Mouse (Mus musculus) skeletal muscle tissue, adult 2 months (tissue): ENCODE data around the gene Vmn1r21.
A peak's percentile ranks its signal among the peaks of the same experiment; 100 is the strongest.
"Not testable (repeated sequence)": the region's sequence is repeated elsewhere in the genome, so short reads cannot be mapped to it uniquely, and the experiment has no call there.

Experiments used
- DNase-seq: peaks from one replicate; pipeline ENCODE4 v3.0.0-alpha.2; 2012; ENCODE audit warnings: low read depth, low spot score

Gene Vmn1r21

DNA sequence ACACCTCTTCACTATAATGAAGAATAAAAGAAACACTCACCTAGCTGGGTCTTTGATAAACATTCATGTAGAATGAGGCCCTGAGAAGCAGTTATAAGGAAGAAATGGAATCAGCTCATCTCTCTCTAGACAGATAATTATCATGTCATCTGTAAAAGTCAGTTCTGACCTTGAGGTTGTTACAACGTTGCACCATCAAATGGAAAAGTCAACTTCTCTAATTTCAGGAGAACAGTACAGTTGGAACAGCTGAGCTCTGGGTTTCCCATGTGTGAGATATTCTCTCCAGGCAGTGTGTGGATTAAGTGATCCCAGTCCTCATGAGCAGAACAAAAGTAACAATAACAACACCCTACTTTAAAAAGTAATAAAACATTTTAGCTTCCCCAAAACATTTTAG, at the start of gene Vmn1r21:
Vmn1r21 (minus strand) TSS at position 58 of the 400 bp plus-strand sequence.
- no peak for DNase-seq

DNA sequence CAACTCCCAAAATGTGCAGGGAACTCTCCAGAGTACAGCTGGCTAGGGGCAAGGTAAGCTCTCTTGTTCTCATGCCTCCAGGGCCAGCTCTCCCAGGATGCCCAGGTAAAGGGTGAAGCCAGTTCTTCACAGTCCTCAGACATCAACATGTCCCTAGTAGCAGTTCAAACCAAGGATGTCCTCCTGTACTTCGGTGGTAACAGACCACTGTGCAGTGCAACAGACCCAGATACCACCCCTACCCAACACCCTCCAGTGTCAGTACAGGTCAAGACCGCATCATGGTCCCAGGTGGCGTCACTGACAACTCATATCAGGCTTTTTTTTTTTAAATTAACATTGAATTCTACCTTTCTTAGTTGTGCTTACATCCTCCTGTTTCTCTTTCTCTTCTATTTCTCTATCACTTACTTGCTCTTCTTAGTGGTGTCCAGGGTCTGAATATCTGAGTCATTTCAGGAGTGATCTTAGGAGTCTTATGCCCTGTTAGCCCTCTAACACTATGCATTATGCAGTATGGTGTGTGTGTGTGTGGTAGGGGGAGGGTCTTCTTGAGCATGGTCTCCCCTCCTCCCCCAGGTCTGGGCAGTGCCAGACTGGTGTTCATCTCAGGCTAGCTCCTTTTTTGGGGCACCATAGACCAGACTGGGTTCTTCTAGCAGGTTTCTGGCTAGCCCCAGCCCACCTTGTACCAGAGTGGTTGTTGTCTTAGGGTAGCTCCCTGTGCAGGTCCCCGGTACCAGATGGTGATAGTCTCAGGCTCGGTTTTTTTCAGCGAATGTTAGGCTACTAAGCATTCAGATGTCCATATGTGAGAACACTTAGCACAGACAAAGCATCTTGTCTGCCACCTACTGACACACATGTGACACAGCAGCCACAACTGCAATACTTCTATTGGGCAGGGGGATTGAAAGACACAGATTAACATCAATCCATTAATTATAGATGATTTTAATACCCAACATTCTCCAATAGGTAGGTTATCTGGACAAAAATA, 9.2 kb upstream of the Vmn1r21 start:
- DNase-seq: peak; percentile 5

DNA sequence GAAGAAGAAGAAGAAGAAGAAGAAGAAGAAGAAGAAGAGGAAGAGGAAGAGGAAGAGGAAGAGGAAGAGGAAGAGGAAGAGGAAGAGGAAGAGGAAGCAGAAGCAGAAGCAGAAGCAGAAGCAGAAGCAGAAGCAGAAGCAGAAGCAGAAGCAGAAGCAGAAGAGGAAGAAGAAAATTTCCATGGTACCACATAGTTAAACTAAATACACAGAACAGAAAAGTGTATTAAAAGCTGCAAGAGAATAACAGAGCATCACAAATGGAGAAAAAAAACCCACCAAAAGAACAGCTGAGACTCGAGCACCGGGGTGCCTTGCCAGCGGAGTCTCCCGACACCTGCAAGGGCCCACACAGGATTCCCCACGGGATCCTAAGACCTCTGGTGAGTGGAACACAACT, 1.0 kb upstream of the Vmn1r21 start:
- not testable (repeated sequence) for DNase-seq

DNA sequence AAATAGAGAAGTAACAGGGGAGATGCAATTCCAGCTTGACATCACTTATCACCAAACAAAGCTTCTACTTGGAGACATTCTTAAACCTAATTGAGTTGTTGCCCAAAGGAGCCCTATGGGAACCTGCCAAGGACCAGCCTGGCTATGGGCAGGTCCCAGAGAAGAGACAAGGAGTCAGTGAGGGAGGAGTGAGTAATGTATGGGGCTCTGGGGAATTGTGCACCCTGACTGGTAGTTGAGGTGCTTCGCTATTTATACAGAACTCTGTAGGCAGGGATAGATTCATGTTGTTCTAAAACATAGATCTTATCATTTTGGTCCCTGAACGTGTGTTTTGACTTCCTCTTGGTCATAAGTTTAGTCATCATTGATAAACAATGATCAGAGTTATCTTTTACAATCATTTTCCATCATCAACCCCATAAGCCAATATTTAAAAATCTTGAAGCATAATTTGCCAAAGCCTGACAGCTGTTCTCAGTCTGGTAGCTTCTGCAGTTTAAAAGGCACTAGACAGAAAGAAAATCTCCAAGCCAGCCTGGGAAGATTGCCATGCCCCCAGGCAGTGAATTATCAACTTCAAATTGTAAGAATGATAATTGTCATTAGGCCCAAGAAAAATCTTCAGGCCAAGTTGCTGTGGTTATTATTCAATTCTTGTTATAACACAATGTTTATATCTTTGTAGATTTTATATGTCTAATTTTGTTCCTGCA, 10.3 kb downstream of the Vmn1r21 start:
- no peak for DNase-seq

DNA sequence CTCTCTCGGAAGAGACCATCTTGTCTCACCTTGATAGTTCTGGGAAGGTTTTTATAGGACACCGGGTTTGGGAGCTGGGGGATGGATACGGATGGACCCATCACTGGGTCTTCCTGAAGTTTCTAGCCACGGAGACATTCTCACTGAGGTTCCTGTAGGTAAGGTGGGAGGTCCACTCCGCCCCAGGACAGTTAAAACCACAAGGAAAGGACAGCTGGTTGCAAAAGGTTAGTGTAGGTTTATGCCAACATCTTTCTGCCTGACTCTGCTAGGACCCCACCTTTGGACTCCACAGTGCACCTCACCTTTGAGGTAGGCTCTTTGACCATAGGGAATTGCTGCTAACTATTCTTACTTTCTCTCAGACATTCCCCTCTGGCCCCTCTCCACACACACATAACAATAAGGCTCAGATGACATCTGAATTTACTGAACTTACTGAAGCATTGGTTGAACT, 24.9 kb downstream of the Vmn1r21 start:
- DNase-seq: no peak

DNA sequence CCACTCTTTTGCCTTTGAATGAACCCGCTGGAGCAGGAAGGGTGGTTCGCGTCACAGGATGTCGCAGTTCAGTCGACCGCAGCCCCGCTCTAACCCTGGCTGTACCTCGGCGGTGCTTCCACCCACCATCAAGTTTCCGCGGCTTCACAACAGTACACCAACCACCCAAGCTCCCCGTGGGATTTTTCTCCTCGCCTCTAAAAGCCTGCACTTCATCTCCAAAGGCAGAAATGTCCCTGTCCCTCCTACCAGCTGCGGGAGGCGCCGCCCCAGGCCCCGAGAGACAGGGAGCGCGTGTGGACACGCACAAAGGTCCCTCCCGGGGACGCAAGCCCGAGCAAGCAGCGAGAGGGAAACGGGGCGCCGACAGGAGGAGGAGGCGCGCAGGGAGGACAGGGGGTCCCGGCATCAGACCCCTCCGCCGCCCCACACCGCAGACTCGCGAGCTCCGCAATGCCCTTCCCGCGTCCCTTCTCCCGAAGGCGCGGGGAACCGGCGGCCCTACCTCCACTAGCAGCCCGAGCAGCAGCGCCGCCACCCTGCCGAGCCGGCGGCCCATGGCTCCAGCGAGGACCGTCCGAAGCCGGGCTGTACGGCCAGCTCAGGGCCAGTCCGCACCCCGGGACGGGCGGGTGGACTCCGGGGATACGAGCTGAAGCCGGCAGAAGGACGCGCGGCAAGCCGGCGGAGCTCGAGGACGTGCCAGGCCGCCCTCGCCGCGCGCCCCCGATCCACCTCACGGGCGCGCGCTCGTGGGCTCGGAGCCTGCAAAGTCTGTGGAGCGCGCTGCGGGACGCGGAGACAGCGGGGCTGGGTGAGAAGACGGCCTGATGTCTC, 25.5 kb downstream of the Vmn1r21 start, which contains the start of gene Vopp1:
Vopp1 (minus strand) TSS at position 738 of the 837 bp plus-strand sequence.
- DNase-seq: peak; percentile 22

DNA sequence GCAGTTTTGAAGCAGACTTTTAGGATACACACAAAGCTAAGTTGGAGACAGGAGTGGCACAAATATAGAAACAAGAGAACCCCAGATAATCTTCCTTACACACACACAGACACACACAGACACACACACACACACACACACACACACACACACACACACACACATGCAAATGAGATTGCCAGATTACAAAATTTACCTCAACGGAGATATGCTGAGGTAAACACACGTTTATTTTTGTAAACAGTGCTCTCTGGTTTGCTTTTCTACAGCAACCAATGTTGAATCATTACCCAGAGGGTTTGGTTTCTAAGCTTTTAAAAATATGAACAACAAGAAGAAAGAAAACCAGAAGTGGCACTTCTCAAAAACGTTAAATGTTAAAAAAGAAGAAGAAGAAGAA, 26.7 kb downstream of the Vmn1r21 start:
- DNase-seq: no peak

DNA sequence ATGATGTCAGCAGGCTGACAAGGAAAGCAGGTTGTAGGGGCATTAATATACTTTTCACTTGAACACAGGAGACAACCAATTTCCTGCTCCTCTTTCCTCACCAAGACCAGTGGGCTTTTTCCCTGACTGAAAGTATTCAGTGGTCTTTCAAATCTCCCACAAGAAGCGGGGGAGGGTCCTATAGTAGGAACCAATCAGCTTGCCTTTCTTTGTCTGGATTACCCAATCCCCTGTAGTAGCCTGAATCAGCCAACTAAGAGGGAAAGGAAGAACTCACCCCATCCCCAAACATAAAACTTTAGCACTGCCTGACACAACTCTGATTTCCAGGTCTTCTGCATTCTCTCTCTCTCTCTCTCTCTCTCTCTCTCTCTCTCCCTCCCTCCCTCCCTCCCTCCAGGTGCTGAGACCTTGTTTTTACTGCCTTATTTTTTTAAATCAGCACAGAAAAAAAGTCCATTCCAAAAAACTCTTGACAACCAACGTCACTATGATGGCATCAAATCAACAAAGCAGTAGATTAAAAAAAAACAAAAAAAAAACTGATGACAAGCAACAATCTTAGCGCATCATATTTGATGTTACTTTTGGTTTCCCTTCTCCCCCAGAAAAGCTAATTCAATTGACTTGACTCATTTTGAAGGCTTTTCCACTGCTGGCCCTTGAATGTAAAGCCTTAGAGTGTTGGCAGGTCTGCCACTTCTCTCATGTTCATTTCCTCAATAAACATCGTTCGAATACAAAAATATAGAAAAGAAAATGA, 27.3 kb downstream of the Vmn1r21 start:
- DNase-seq: no peak

DNA sequence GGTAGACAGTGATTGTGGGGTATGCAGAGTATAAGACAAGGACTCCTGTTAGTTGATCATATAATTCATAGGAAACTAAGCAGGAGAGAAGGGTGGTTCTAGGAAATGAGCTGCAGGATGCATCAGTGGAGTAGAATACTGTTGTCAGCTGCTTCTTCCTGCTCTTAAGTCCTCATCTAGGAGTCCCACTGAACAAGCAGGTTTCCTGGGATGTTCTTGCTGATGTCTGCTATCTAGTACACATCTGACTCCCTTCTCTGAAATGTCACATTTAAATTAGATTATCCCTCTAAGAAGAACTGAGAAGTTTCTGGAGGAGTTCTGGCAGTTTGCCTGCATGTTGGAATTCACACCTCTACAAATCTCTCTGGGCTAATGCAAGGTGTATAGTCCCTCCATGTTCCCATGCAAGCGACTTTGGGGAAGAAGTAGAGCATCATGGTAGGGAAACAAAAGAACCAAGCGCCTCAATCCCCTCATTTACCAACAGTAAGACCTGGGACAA, 35.7 kb downstream of the Vmn1r21 start:
- no peak for DNase-seq

DNA sequence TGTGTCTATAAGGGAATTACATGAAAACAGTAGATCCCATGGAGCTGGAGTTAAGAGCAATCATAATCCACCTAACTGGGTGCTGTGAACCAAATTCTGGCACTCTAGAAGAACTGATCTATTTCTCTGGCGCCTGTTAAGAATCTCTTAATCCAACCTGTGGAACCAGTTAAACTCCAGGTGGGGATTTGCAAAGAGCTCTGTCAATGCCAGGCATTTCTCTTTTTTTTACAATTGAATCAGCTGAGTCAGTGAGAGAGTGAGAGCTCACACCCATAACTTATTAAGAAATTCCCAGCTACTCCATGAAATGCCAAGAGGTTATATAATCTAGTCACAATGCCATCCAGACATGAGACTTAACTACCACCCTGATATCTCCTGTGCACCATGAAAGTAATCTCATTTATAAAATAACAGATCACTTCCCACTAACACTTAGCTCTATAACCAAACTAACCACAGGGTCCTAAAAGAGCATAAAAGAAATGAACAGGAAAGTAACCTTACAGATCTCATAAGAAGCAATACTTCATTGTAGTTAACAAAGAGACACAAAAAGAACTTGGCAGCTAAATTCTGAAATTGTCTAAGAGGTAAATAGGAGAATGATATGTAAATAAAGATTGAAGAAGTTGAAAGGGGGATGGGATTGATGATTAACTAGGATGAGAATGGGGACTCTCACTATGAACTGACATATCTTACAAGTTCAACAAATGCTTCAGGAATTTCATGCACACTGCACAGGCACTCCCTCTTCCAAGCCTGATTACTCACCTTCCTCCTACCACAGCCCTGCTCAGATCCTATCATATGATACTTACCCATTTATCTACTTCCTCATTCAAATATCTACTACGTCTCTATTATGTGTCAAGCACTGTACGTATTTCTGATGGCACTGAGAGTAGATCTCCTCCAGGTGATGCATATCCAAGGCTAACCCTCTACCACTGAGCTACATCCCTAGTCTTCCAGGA, 38.1 kb downstream of the Vmn1r21 start:
- no peak for DNase-seq

DNA sequence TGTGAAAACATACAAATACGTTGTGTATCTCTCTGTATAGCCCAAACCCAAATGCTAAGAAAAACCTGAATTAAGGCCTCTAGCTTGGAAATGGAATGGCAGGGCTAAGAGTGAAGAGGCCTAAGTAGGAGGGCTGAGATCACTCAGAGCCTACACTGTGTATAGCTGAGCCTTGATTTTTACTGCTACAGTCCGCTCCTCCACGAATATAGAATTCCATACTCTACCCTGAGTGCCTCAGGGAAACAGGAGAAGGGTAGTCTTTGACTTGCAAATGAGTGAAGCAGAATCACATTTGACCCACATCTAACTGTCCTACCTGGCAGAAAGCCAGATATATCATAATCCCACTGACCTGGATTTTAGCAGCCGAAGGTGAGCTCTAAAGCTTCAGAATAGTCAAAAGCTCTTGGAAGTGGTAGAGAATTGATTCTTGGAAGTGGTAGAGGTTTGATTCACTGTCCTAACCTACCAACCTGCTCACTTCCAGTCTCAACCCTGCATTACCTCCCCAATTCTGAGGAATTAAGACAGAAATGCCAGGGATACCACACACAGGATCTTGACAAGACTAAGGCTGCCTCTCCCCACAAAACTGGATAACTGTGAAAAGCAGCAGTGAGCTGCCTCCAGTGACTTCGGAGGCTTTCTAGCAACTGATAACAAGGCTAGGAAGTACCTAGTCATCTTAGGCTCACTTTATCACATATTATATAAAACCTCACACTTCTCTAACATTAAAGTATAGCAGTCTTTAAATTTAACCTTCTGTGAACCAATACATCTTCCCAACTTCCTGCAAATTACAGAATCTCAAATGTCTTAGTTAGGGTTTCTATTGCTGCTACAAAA, 44.7 kb downstream of the Vmn1r21 start:
- DNase-seq: no peak

DNA sequence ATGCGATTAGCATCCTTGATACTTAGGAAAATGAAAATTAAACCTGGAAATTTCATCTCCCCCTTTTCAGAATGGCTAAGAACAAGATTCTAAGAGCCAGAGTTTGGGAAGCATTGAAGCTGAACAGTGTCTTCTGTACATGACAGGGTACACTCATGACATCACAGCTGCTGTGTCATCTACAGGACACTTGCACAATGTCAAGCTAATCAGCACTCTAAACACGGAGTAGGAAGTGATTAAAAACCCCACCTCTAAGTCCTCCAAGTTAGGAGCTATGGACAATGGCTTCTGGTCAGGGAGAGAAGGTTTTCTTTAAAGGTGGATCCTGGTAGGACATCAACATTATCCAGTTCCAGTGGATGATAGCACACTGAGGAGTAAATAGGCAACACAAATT, 47.0 kb downstream of the Vmn1r21 start:
- no peak for DNase-seq

DNA sequence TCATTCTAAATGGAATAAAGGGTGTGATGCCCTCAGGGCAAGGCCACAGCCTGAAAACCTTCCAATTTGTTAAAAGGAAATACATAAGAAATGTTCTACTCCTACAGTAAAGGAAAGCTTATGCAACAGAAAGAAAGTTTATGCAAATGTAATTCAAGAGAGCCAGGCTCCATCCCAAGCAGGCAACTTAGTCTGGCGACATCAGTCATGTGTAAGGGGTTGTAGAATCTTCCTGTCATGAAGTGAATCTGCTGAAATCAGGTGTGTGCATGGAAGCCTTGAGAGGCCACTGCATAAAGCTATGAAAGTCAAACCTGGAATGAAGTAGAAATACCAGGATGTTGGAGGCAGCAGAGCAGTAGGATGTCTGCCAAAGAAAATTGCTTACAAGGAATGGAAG, 51.2 kb downstream of the Vmn1r21 start:
- DNase-seq: no peak

DNA sequence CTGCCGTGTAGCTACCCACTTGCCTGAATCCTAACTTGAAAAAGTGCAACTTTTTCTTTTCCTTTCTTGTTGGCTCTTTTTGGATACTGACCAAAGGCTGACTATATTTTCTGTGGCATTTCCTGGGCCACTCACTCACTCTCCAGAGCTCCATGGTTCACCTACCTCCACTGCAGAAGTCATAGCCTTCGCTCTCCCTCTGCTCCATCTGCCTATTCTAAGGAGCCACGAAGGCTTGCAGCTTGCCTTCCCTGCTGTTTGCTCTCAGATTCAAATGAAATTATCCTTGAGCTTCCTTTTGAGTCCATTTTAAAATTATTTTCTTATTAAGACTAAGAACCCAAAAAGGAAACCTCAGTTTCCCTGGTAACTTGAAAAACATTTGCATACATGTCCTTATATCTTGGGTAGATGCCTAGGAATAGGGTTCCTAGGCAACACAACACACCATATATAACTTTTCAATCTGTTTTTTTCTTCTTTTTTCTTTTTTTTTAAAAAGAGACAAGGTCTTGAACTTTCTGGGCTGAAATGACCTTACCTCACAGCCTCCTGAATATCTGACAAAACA, 53.2 kb downstream of the Vmn1r21 start:
- DNase-seq: no peak

DNA sequence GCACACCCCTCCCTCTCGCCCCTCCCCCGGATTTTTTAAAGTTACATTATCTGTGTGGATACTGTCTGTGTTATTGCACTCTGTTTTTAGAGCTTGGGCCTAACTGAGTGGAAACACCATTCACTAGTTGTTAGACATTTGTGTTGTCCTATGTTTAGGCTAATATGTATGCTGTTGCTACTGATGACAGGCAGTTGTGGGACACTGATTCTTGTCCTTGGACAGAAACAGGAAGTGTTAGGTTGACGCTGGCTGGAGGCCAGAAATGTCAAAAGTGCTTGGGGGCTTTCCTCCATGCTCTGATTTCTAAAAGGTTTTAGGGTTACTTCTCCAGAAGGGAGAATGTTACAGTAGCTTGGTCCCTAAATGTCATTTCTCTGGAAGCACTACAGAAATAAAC, 54.3 kb downstream of the Vmn1r21 start:
- DNase-seq: no peak
